Mouse (Mus musculus) embryo, embryonic 10 days (tissue): ENCODE measurements at regions not wholly inside any gene's neighbourhood (a gene's known extent, or its start where the extent isn't known, plus 50 kb on each side); places are given as distances from the start of the nearest gene placed in this dataset.
"Not testable (repeated sequence)": the region's sequence is repeated elsewhere in the genome, so short reads cannot be mapped to it uniquely, and the experiment has no call there.

ENCODE experiments used
- DNase-seq: peaks from one replicate; pipeline ENCODE4 v3.0.0-alpha.2; 2015; ENCODE audit warnings: low spot score

- DNase-seq = no peak
These were observed 58.1 kb upstream of the Slc1a4 start for GRCm38 (mm10) chr11:20390622-20391021.

GRCm38 (mm10) chr11:20393302-20393701, 60.8 kb upstream of the Slc1a4 start:
- not testable (repeated sequence) for DNase-seq

GRCm38 (mm10) chr11:20393807-20394206, 61.3 kb upstream of the Slc1a4 start:
- DNase-seq = not testable (repeated sequence)

GRCm38 (mm10) chr11:20395848-20396203, 63.3 kb upstream of the Slc1a4 start:
- DNase-seq = no peak

- DNase-seq = no peak
These were observed 63.8 kb upstream of the Slc1a4 start for GRCm38 (mm10) chr11:20396204-20396848.

- DNase-seq = no peak
These were observed 64.4 kb upstream of the Slc1a4 start for GRCm38 (mm10) chr11:20396884-20397283.

GRCm38 (mm10) chr11:20400302-20401234, 68.1 kb upstream of the Slc1a4 start:
- DNase-seq = peak; percentile 96

GRCm38 (mm10) chr11:20403456-20403855, 70.9 kb upstream of the Slc1a4 start:
- DNase-seq = no peak

- DNase-seq = no peak
These were observed 72.0 kb upstream of the Slc1a4 start for GRCm38 (mm10) chr11:20404476-20404875.

- DNase-seq = no peak
These were observed 85.6 kb upstream of the Slc1a4 start for GRCm38 (mm10) chr11:20418141-20418540.

GRCm38 (mm10) chr11:20420876-20421275, 88.4 kb upstream of the Slc1a4 start:
- DNase-seq = no peak

GRCm38 (mm10) chr11:20436057-20436456, 103.5 kb upstream of the Slc1a4 start:
- DNase-seq = no peak

- peak; percentile 65 for DNase-seq
These were observed 100.6 kb upstream of the Sertad2 start for GRCm38 (mm10) chr11:20442476-20442875.

GRCm38 (mm10) chr11:20445061-20445902, 97.8 kb upstream of the Sertad2 start:
- no peak for DNase-seq

- peak; percentile 88 for DNase-seq
These were observed 97.2 kb upstream of the Sertad2 start for GRCm38 (mm10) chr11:20445903-20446264.

- DNase-seq = no peak
These were observed 90.2 kb upstream of the Sertad2 start for GRCm38 (mm10) chr11:20452901-20453300.

- DNase-seq = no peak
These were observed 89.3 kb upstream of the Sertad2 start for GRCm38 (mm10) chr11:20453786-20454185.

- peak; percentile 90 for DNase-seq
These were observed 87.8 kb upstream of the Sertad2 start for GRCm38 (mm10) chr11:20455085-20455864.

- DNase-seq = peak; percentile 82
These were observed 87.0 kb upstream of the Sertad2 start for GRCm38 (mm10) chr11:20455865-20456648.

GRCm38 (mm10) chr11:20459140-20459539, 83.9 kb upstream of the Sertad2 start:
- DNase-seq = no peak

GRCm38 (mm10) chr11:20460501-20460921, 82.5 kb upstream of the Sertad2 start:
- no peak for DNase-seq
